Mouse (Mus musculus) liver, postnatal 0 days (tissue): ENCODE measurements around the gene Fev.

ENCODE experiments used
- CTCF ChIP-seq: sonication (generic); IDR thresholded peaks from 2 replicates; pipeline ENCODE4 v1.5.1; 2016; ENCODE audit warnings: antibody characterized with exemption, low read depth
- EP300 ChIP-seq: IDR thresholded peaks from 2 replicates; pipeline ENCODE4 v1.6.1; 2016; ENCODE audit warnings: antibody characterized with exemption, low read depth, mild to moderate bottlenecking

- TF ChIP-seq CTCF (no peak), EP300 (no peak)
Measured at GRCm38 (mm10) chr1:74883441-74883840, 1.8 kb downstream of the Fev start.
